ENCODE assay signal across 9 mouse cellular contexts in the genomic region with DNA sequence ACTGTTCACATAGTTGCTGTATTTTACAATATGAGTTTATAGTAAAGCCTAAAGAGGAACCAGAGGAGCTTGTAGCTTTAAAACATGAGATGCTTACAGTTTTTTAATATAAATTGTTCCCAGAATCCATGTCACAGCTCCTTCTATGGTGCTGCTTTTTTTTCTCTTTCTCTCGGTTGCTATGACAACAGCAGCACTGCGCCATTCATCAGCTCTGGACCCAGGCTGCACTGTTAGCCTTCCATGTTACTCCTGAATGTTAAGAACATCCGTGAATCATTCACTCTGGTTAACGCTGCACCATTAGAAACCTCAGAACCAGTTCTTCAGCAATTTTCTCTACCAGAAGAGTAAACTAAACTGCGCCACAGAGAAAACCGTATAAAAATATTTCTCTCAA.
DNase-seq lines count a peak whose midpoint lies in the region; ATAC-seq lines count a peak whose summit lies in the region.
"Had no signal": no experiment of that assay in that cellular context is flagged by ENCODE, and none has a peak within 500 bp of the region (broad histone marks: within the 10 kb centered on the region; RNA-seq: fewer than 3 reads in every experiment).

No protein-coding gene starts in this region.

- peak overlapping the region; percentile 84 for H3K27ac ChIP-seq in hindbrain, embryonic 13.5 days
- H3K27ac ChIP-seq: kidney, postnatal 0 days had no signal

- H3K4me3 ChIP-seq in hindbrain, embryonic 13.5 days: peak overlapping the region; percentile 2; the same call in 1 of the 2 replicates

- H3K36me3 ChIP-seq in hindbrain, embryonic 13.5 days: no peaks in the 10 kb centered on the region

- WGBS in hindbrain, embryonic 13.5 days: 27% methylated on average over 6 of the region's 6 CpGs

- H3K9ac ChIP-seq in hindbrain, embryonic 13.5 days: no peak overlapping the region

- H3K27me3 ChIP-seq in hindbrain, embryonic 13.5 days: no peaks in the 10 kb centered on the region

- peak; percentile 18 for DNase-seq in R1 (ENCODE audit: low read depth, low spot score)
- DNase-seq in cerebellum, postnatal 25 days: peak; percentile 18 to 44
- peak; percentile 72 for DNase-seq in mesoderm, embryonic 11.5 days (ENCODE audit: low read depth, low spot score)
- no peak for DNase-seq in adrenal gland, adult 2 months
- no peak for DNase-seq in spleen, postnatal 14 days (ENCODE audit: low spot score in 2 of 2)
- DNase-seq in heart, postnatal 4 days: no peak
- DNase-seq in lung, adult 18-20 months: no peak

- H3K4me1 ChIP-seq in hindbrain, embryonic 13.5 days (replicated peaks): peaks cover 13% of the 10 kb centered on the region

- no peaks in the 10 kb centered on the region for H3K9me3 ChIP-seq in hindbrain, embryonic 13.5 days

- peak; percentile 90 for ATAC-seq in hindbrain, embryonic 13.5 days (ENCODE audit: low FRiP score)

- H3K4me2 ChIP-seq in hindbrain, embryonic 13.5 days: peak overlapping the region; percentile 42

Comparison
In these comparisons a context has a peak if more than half of its experiments do, and no peak if none do; other contexts are left out.
1. DNase-seq: peak in R1 (single experiment), cerebellum, postnatal 25 days (2 of 2) and mesoderm, embryonic 11.5 days (single experiment); none in adrenal gland, adult 2 months (single experiment), spleen, postnatal 14 days (0 of 2), heart, postnatal 4 days (single experiment) and lung, adult 18-20 months (0 of 2).